ENCODE assay signal across 8 mouse cellular contexts in the genomic region with DNA sequence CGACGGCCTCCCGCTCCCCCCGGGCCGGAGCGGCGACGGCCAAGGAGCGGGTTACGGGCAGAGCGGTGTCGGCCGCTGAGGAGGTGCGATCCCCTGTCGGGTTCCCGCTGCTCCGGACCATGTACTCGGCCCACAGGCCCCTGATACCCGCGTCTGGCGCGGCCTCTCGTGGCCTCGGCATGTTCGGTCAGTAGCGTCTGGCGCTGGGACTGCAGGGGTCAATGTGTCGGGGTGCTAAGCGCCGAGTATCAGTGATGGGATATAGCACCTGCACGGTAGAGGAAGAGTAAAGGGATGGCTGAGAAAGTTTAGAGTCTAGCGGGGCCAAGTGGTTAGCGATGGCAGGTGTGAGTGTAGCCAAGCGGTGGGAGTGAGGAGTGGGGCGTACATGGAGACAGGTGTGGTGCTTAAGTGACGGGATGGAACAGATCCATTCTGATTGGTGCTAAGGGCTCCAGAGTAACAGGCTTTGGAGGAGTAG. TPM values are rescaled to one million over a fixed set of nuclear protein-coding genes. Genes with fewer than 3 reads are reported as not detected.
A peak's percentile ranks its signal among the peaks of the same experiment; 100 is the strongest.
DNase-seq lines count a peak whose midpoint lies in the region; ATAC-seq lines count a peak whose summit lies in the region.

No protein-coding gene starts in this region.

- H3K9me3 ChIP-seq in forebrain, embryonic 12.5 days, result no peaks in the 10 kb centered on the region
- H3K9me3 ChIP-seq in liver, embryonic 16.5 days (replicated peaks; ENCODE audit: control insufficient read depth, low read length), result no peaks in the 10 kb centered on the region
- no peaks in the 10 kb centered on the region for H3K9me3 ChIP-seq in neural tube, embryonic 15.5 days (replicated peaks)

- peak overlapping the region; percentile 92 for H3K4me3 ChIP-seq in forebrain, embryonic 12.5 days (replicated peaks)
- peak overlapping the region; percentile 82 for H3K4me3 ChIP-seq in liver, embryonic 16.5 days (ENCODE audit: low read depth, low read length)
- peak overlapping the region; percentile 67 for H3K4me3 ChIP-seq in neural tube, embryonic 15.5 days (replicated peaks)

- peak overlapping the region; percentile 100 for H3K27ac ChIP-seq in forebrain, embryonic 12.5 days
- peak overlapping the region; percentile 94 for H3K27ac ChIP-seq in liver, embryonic 16.5 days (ENCODE audit: low read length)
- peak overlapping the region; percentile 100 for H3K27ac ChIP-seq in neural tube, embryonic 15.5 days (replicated peaks)

- no peaks in the 10 kb centered on the region for H3K27me3 ChIP-seq in forebrain, embryonic 12.5 days
- no peaks in the 10 kb centered on the region for H3K27me3 ChIP-seq in liver, embryonic 16.5 days (ENCODE audit: control insufficient read depth, insufficient read depth, low read depth, low read length)
- H3K27me3 ChIP-seq in neural tube, embryonic 15.5 days (replicated peaks), result no peaks in the 10 kb centered on the region

- peaks cover 59% of the 10 kb centered on the region for H3K4me1 ChIP-seq in forebrain, embryonic 12.5 days
- H3K4me1 ChIP-seq in liver, embryonic 16.5 days (ENCODE audit: control insufficient read depth, low read depth, low read length), result peaks cover 51% of the 10 kb centered on the region
- peaks cover 54% of the 10 kb centered on the region for H3K4me1 ChIP-seq in neural tube, embryonic 15.5 days

- peak overlapping the region; percentile 96 for H3K4me2 ChIP-seq in forebrain, embryonic 12.5 days
- H3K4me2 ChIP-seq in liver, embryonic 16.5 days (ENCODE audit: low read depth, low read length), result peak overlapping the region; percentile 98
- H3K4me2 ChIP-seq in neural tube, embryonic 15.5 days, result peak overlapping the region; percentile 78

- peak; percentile 58 for DNase-seq in kidney, adult 11 months
- DNase-seq in kidney, postnatal 14 days, result no peak
- peak; percentile 31 for DNase-seq in adipocyte (ENCODE audit: low spot score)
- DNase-seq in induced T-regulatory cell, adult 2 months (ENCODE audit: low read depth), result peak; percentile 65
- DNase-seq in urinary bladder, postnatal 36 days (ENCODE audit: low spot score in 2 of 2), result no peak

- peak overlapping the region; percentile 89 for H3K9ac ChIP-seq in forebrain, embryonic 12.5 days
- H3K9ac ChIP-seq in liver, embryonic 16.5 days (ENCODE audit: low read depth, low read length), result peak overlapping the region; percentile 85
- peak overlapping the region; percentile 70 for H3K9ac ChIP-seq in neural tube, embryonic 15.5 days (replicated peaks)

- ATAC-seq in forebrain, embryonic 12.5 days (ENCODE audit: low FRiP score), result no peak
- ATAC-seq in liver, embryonic 16.5 days (ENCODE audit: low read depth), result no peak
- ATAC-seq in neural tube, embryonic 15.5 days (ENCODE audit: low FRiP score), result 0 out of 2 replicates have a peak, but pooled peaks have one; percentile 2

- peaks cover 31% of the 10 kb centered on the region for H3K36me3 ChIP-seq in forebrain, embryonic 12.5 days (replicated peaks)
- peaks cover 28% of the 10 kb centered on the region for H3K36me3 ChIP-seq in liver, embryonic 16.5 days (ENCODE audit: control insufficient read depth, insufficient read depth)
- H3K36me3 ChIP-seq in neural tube, embryonic 15.5 days, result peaks cover 32% of the 10 kb centered on the region

- under 1% methylated on average over 32 of the region's 36 CpGs for WGBS in forebrain, embryonic 12.5 days
- WGBS in liver, embryonic 16.5 days (ENCODE audit: insufficient replicate concordance), result 1% methylated on average over 25 of the region's 36 CpGs
- WGBS in neural tube, embryonic 15.5 days, result under 1% methylated on average over 33 of the region's 36 CpGs

RNA-seq across cellular contexts. Expression of gene Pafah1b3, which starts 15.0 kb away (rescaled TPM):
- polyA plus RNA-seq in forebrain, embryonic 12.5 days (2016; fragmentation: Nextera tagmentation; extraction: Ambion mirVana), result 378 and 384 TPM in 2 replicates
- polyA plus RNA-seq in liver, embryonic 16.5 days (2015; fragmentation: Nextera tagmentation; extraction: Ambion mirVana), result 25.6 and 26.2 TPM in 2 replicates
- polyA plus RNA-seq in neural tube, embryonic 15.5 days (2015; fragmentation: Nextera tagmentation; extraction: Ambion mirVana), result 458 and 569 TPM in 2 replicates

RNA-seq across cellular contexts. Expression of gene Cic, which starts 15.3 kb away (rescaled TPM):
- polyA plus RNA-seq in forebrain, embryonic 12.5 days (2016; fragmentation: Nextera tagmentation; extraction: Ambion mirVana), result 40.8 and 46.9 TPM in 2 replicates
- 9.5 and 10.8 TPM in 2 replicates for polyA plus RNA-seq in liver, embryonic 16.5 days (2015; fragmentation: Nextera tagmentation; extraction: Ambion mirVana)
- 33.3 and 37.2 TPM in 2 replicates for polyA plus RNA-seq in neural tube, embryonic 15.5 days (2015; fragmentation: Nextera tagmentation; extraction: Ambion mirVana)

RNA-seq across cellular contexts. Expression of gene Prr19, which starts 18.4 kb away (rescaled TPM):
- 1.3 and 1.7 TPM in 2 replicates for polyA plus RNA-seq in forebrain, embryonic 12.5 days (2016; fragmentation: Nextera tagmentation; extraction: Ambion mirVana)
- polyA plus RNA-seq in liver, embryonic 16.5 days (2015; fragmentation: Nextera tagmentation; extraction: Ambion mirVana), result 0.09 TPM in 1 of 2 replicates, not detected in the other
- polyA plus RNA-seq in neural tube, embryonic 15.5 days (2015; fragmentation: Nextera tagmentation; extraction: Ambion mirVana), result 3.0 and 3.5 TPM in 2 replicates

RNA-seq across cellular contexts. Expression of gene Tmem145, which starts 23.1 kb away (rescaled TPM):
- polyA plus RNA-seq in forebrain, embryonic 12.5 days (2016; fragmentation: Nextera tagmentation; extraction: Ambion mirVana), result 11.9 and 12.1 TPM in 2 replicates
- polyA plus RNA-seq in liver, embryonic 16.5 days (2015; fragmentation: Nextera tagmentation; extraction: Ambion mirVana), result 0.07 TPM in 1 of 2 replicates, not detected in the other
- polyA plus RNA-seq in neural tube, embryonic 15.5 days (2015; fragmentation: Nextera tagmentation; extraction: Ambion mirVana), result 73.5 and 98.1 TPM in 2 replicates

RNA-seq across cellular contexts. Expression of gene Erf, which starts 32.2 kb away (rescaled TPM):
- polyA plus RNA-seq in forebrain, embryonic 12.5 days (2016; fragmentation: Nextera tagmentation; extraction: Ambion mirVana), result 10.3 and 13.0 TPM in 2 replicates
- polyA plus RNA-seq in liver, embryonic 16.5 days (2015; fragmentation: Nextera tagmentation; extraction: Ambion mirVana), result 3.4 and 3.6 TPM in 2 replicates
- 3.7 and 6.5 TPM in 2 replicates for polyA plus RNA-seq in neural tube, embryonic 15.5 days (2015; fragmentation: Nextera tagmentation; extraction: Ambion mirVana)

Comparison
In these comparisons a context has a peak if more than half of its experiments do, and no peak if none do; other contexts are left out.
1. DNase-seq: peak in kidney, adult 11 months (single experiment), adipocyte (single experiment) and induced T-regulatory cell, adult 2 months (single experiment); none in kidney, postnatal 14 days (single experiment) and urinary bladder, postnatal 36 days (0 of 2).
2. RNA of gene Pafah1b3, which starts 15.0 kb away (polyA plus RNA-seq): 458 to 569 TPM in neural tube, embryonic 15.5 days and 378 to 384 TPM in forebrain, embryonic 12.5 days; 25.6 to 26.2 TPM in liver, embryonic 16.5 days; every median in the first group is over 10 times any median in the second.
3. Peak in every context shown above with its lines, with median percentiles within 50 percentile points of each other: H3K27ac ChIP-seq, H3K4me2 ChIP-seq, H3K4me3 ChIP-seq and H3K9ac ChIP-seq.